Mouse (Mus musculus) kidney, embryonic 14.5 days (tissue): ENCODE measurements around the gene Zfp609. TPM values are rescaled to one million over a fixed set of nuclear protein-coding genes. Genes with fewer than 3 reads are reported as not detected.

Experiments used
- ATAC-seq: fragments of 200-750 bp; cut with Nextera tagmentation; 2 replicates; pipeline ENCODE4 v1.8.0; 2017; ENCODE audit warnings: moderate number of reproducible peaks, mild to moderate bottlenecking, moderate TSS enrichment, moderate library complexity; ENCODE audit not compliant: low FRiP score, low TSS enrichment
- H3K27ac ChIP-seq: fragments of 300-500 bp; sonication (generic); 2 replicates; pipeline ENCODE4 v1.5.1; 2014; ENCODE audit warnings: low read depth, mild to moderate bottlenecking, low read length, moderate library complexity, mixed read lengths
- H3K27me3 ChIP-seq: fragments of 300-500 bp; sonication (generic); 2 replicates; pipeline ENCODE4 v1.6.1; 2014; ENCODE audit warnings: mild to moderate bottlenecking, low read length; ENCODE audit not compliant: control insufficient read depth, insufficient read depth
- H3K36me3 ChIP-seq: fragments of 300-500 bp; sonication (generic); 2 replicates; pipeline ENCODE4 v1.6.1; 2014; ENCODE audit warnings: low read length, mixed read lengths; ENCODE audit not compliant: control insufficient read depth, insufficient read depth
- H3K4me1 ChIP-seq: fragments of 300-500 bp; sonication (generic); 2 replicates; pipeline ENCODE4 v1.6.1; 2014; ENCODE audit warnings: low read length, mixed read lengths; ENCODE audit not compliant: control insufficient read depth, insufficient read depth
- H3K4me2 ChIP-seq: fragments of 300-500 bp; sonication (generic); replicated peaks from 2 replicates; pipeline ENCODE4 v1.6.1; 2014; ENCODE audit warnings: low read depth, mild to moderate bottlenecking, low read length
- H3K4me3 ChIP-seq: fragments of 300-500 bp; sonication (generic); 2 replicates; pipeline ENCODE4 v1.5.1; 2014; ENCODE audit warnings: mild to moderate bottlenecking, low read length
- H3K9ac ChIP-seq: fragments of 300-500 bp; sonication (generic); 2 replicates; pipeline ENCODE4 v1.6.1; 2014; ENCODE audit warnings: low read depth, mild to moderate bottlenecking, low read length, moderate library complexity
- H3K9me3 ChIP-seq: fragments of 300-500 bp; sonication (generic); 2 replicates; pipeline ENCODE4 v1.6.1; 2016; ENCODE audit warnings: low read length; ENCODE audit not compliant: control insufficient read depth
- whole genome bisulfite sequencing: fragments of 180-500 bp; shearing (Covaris S2); extraction: QIAGEN DNeasy Blood & Tissue Kit; methylation state at CpG from one replicate; pipeline ENCODE4 v1.1.7; 2014; 5-methylcytosine and 5-hydroxymethylcytosine counted together
- polyA plus RNA-seq: library from polyadenylated mRNA; unstranded; fragments of >200 nt; fragmentation: Nextera tagmentation; extraction: Ambion mirVana; gene quantifications from 2 replicates; pipeline ENCODE4 v1.2.1, GENCODE M21; 2014

The Zfp609 gene
- 9.1 and 10.0 TPM in 2 replicates for polyA plus RNA-seq

- Histone ChIP-seq H3K27ac (peak within 1 kb of the TSS; percentile 99), H3K4me1 (peaks cover 12% of the 10 kb centered on the region), H3K4me3 (peak within 1 kb of the TSS; percentile 94), H3K9ac (peak within 1 kb of the TSS; percentile 96), H3K36me3 (no peaks in the 10 kb centered on the region; the same call in 1 of the 2 replicates), H3K9me3 (no peaks in the 10 kb centered on the region), H3K4me2 (peak within 1 kb of the TSS; percentile 75), H3K27me3 (no peaks in the 10 kb centered on the region)
- ATAC-seq = peak; percentile 90
- under 1% methylated on average over 52 of the region's 76 CpGs for WGBS
Observed at GRCm38 (mm10) chr9:65827344-65828015, at the start of gene Zfp609. Gene Zfp609, minus strand, starts transcription at chr9:65827564.

- Histone ChIP-seq H3K9ac (no peak overlapping the region), H3K36me3 (peaks cover 33% of the 10 kb centered on the region), H3K27me3 (no peaks in the 10 kb centered on the region), H3K9me3 (no peaks in the 10 kb centered on the region), H3K4me1 (no peaks in the 10 kb centered on the region), H3K4me2 (no peak overlapping the region), H3K4me3 (no peak overlapping the region), H3K27ac (no peak overlapping the region)
- no peak for ATAC-seq
- WGBS = 15% methylated on average over 1 of the region's 1 CpGs
Observed at GRCm38 (mm10) chr9:65859656-65860055, 32.3 kb upstream of the Zfp609 start.

GRCm38 (mm10) chr9:65850203-65850602 is 22.8 kb upstream of the Zfp609 start:
- Histone ChIP-seq H3K4me3 (no peak overlapping the region), H3K9ac (no peak overlapping the region), H3K4me2 (no peak overlapping the region), H3K9me3 (no peaks in the 10 kb centered on the region), H3K27me3 (no peaks in the 10 kb centered on the region), H3K4me1 (peaks cover 4% of the 10 kb centered on the region), H3K27ac (no peak overlapping the region), H3K36me3 (peaks cover 21% of the 10 kb centered on the region)
- ATAC-seq = no peak
- 17% methylated on average over 1 of the region's 1 CpGs for WGBS

- no peak overlapping the region for H3K4me3 ChIP-seq
- H3K4me1 ChIP-seq = peaks cover 13% of the 10 kb centered on the region
- H3K27ac ChIP-seq = peak overlapping the region; percentile 38; the same call in 1 of the 2 replicates
- no peak for ATAC-seq
- no peak overlapping the region for H3K4me2 ChIP-seq
- H3K27me3 ChIP-seq = no peaks in the 10 kb centered on the region
- no peaks in the 10 kb centered on the region for H3K9me3 ChIP-seq
- H3K36me3 ChIP-seq = peaks cover 12% of the 10 kb centered on the region
- no peak overlapping the region for H3K9ac ChIP-seq
Observed at GRCm38 (mm10) chr9:65848154-65848553, 20.8 kb upstream of the Zfp609 start.

GRCm38 (mm10) chr9:65844421-65845165 is 17.2 kb upstream of the Zfp609 start:
- H3K27ac ChIP-seq = no peak overlapping the region
- H3K4me3 ChIP-seq = no peak overlapping the region
- ATAC-seq = no peak
- no peak overlapping the region for H3K9ac ChIP-seq
- H3K36me3 ChIP-seq = peaks cover 4% of the 10 kb centered on the region; the same call in 1 of the 2 replicates
- no peaks in the 10 kb centered on the region for H3K9me3 ChIP-seq
- no peaks in the 10 kb centered on the region for H3K27me3 ChIP-seq
- no peak overlapping the region for H3K4me2 ChIP-seq
- peaks cover 13% of the 10 kb centered on the region for H3K4me1 ChIP-seq
- 69% methylated on average over 7 of the region's 7 CpGs for WGBS

GRCm38 (mm10) chr9:65839841-65840240 is 12.5 kb upstream of the Zfp609 start:
- WGBS = 89% methylated on average over 1 of the region's 1 CpGs
- H3K27ac ChIP-seq = no peak overlapping the region
- H3K36me3 ChIP-seq = peaks cover 4% of the 10 kb centered on the region; the same call in 1 of the 2 replicates
- no peak overlapping the region for H3K4me2 ChIP-seq
- ATAC-seq = no peak
- H3K9ac ChIP-seq = no peak overlapping the region
- no peak overlapping the region for H3K4me3 ChIP-seq
- no peaks in the 10 kb centered on the region for H3K9me3 ChIP-seq
- no peaks in the 10 kb centered on the region for H3K27me3 ChIP-seq
- peaks cover 7% of the 10 kb centered on the region; the same call in 1 of the 2 replicates for H3K4me1 ChIP-seq

- Histone ChIP-seq H3K4me2 (no peak overlapping the region), H3K9me3 (no peaks in the 10 kb centered on the region), H3K27ac (no peak overlapping the region), H3K4me3 (no peak overlapping the region), H3K4me1 (no peaks in the 10 kb centered on the region), H3K9ac (no peak overlapping the region), H3K36me3 (peaks cover 4% of the 10 kb centered on the region; the same call in 1 of the 2 replicates), H3K27me3 (no peaks in the 10 kb centered on the region)
- ATAC-seq = no peak
Observed at GRCm38 (mm10) chr9:65836916-65837315, 9.6 kb upstream of the Zfp609 start.

GRCm38 (mm10) chr9:65834628-65835354 is 7.4 kb upstream of the Zfp609 start:
- Histone ChIP-seq H3K27ac (no peak overlapping the region), H3K4me2 (no peak overlapping the region), H3K4me1 (no peaks in the 10 kb centered on the region), H3K4me3 (no peak overlapping the region), H3K27me3 (no peaks in the 10 kb centered on the region), H3K36me3 (peaks cover 4% of the 10 kb centered on the region; the same call in 1 of the 2 replicates), H3K9me3 (no peaks in the 10 kb centered on the region), H3K9ac (no peak overlapping the region)
- ATAC-seq = no peak
- 79% methylated on average over 10 of the region's 10 CpGs for WGBS
